In the genomic region with DNA sequence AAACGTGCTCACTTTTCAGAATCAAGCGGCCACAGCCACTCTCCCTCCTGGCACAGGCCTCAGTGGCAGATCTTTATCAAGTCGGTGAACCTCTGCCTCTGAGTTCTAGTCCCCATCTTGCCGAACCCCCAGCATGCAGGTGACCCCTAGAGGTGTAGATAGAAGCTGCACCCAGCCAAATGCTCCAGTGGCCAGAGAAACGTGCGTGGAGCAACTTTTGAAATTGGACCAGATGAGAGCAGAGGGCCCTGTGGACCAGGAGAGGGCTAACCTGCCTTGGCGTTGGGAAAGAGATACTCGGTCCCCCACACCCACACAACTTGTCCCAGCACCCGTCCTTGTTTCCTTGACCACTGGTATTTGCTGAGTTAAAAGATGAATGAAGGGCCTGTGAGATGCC, we compare ENCODE assay signal across 8 mouse cellular contexts. TPM values are rescaled to one million over a fixed set of nuclear protein-coding genes. Genes with fewer than 3 reads are reported as not detected.
DNase-seq lines count a peak whose midpoint lies in the region; ATAC-seq and TF ChIP-seq lines count a peak whose summit lies in the region.
"Had no signal": no experiment of that assay in that cellular context is flagged by ENCODE, and none has a peak within 500 bp of the region (broad histone marks: within the 10 kb centered on the region; RNA-seq: fewer than 3 reads in every experiment).

No protein-coding gene starts in this region.

- no peaks in the 10 kb centered on the region for H3K36me3 ChIP-seq in kidney, postnatal 0 days (ENCODE audit: insufficient read depth, low read length)
- H3K36me3 ChIP-seq in kidney, embryonic 16.5 days (ENCODE audit: insufficient read depth, low read length), result no peaks in the 10 kb centered on the region
- H3K36me3 ChIP-seq in neural tube, embryonic 11.5 days (ENCODE audit: control insufficient read depth, insufficient read depth, low read length), result no peaks in the 10 kb centered on the region
- H3K36me3 ChIP-seq: liver, embryonic 13.5 days had no signal

- DNase-seq in kidney, postnatal 0 days (ENCODE audit: low spot score), result peak; percentile 41
- peak; percentile 51 for DNase-seq in MN1 (ENCODE audit: low spot score)
- peak; percentile 37 for DNase-seq in embryo, embryonic 10 days (ENCODE audit: low spot score)
- DNase-seq in neural tube, embryonic 11.5 days (ENCODE audit: low spot score), result peak; percentile 25
- no peak for DNase-seq in gastrocnemius, postnatal 4 days (ENCODE audit: low spot score in 2 of 2)
- DNase-seq in frontal cortex, postnatal 25 days (ENCODE audit: low spot score in 2 of 2), result no peak

- peak; percentile 60; the same call in 1 of the 2 replicates for TF ChIP-seq CTCF in kidney, postnatal 0 days (IDR thresholded peaks at IDR 0.05; ENCODE audit: low read depth)

- H3K27ac ChIP-seq in kidney, postnatal 0 days, result no peak overlapping the region
- H3K27ac ChIP-seq in kidney, embryonic 16.5 days (ENCODE audit: low read length), result no peak overlapping the region
- no peak overlapping the region for H3K27ac ChIP-seq in neural tube, embryonic 11.5 days (ENCODE audit: low read depth, low read length)
- H3K27ac ChIP-seq: liver, embryonic 13.5 days had no signal

- no peak overlapping the region for H3K4me3 ChIP-seq in kidney, postnatal 0 days (replicated peaks; ENCODE audit: low read depth, low read length)
- H3K4me3 ChIP-seq in kidney, embryonic 16.5 days (ENCODE audit: low read length), result no peak overlapping the region
- H3K4me3 ChIP-seq in neural tube, embryonic 11.5 days (ENCODE audit: low read depth, low read length), result no peak overlapping the region
- H3K4me3 ChIP-seq: liver, embryonic 13.5 days had no signal

- H3K4me2 ChIP-seq in kidney, postnatal 0 days (ENCODE audit: low read length), result no peak overlapping the region
- no peak overlapping the region for H3K4me2 ChIP-seq in kidney, embryonic 16.5 days (replicated peaks; ENCODE audit: low read depth, low read length)
- H3K4me2 ChIP-seq in neural tube, embryonic 11.5 days (ENCODE audit: low read depth), result no peak overlapping the region
- H3K4me2 ChIP-seq: liver, embryonic 13.5 days had no signal

- no peaks in the 10 kb centered on the region for H3K27me3 ChIP-seq in kidney, postnatal 0 days (ENCODE audit: insufficient read depth, low read length)
- H3K27me3 ChIP-seq in kidney, embryonic 16.5 days (ENCODE audit: insufficient read depth, low read length), result no peaks in the 10 kb centered on the region
- no peaks in the 10 kb centered on the region for H3K27me3 ChIP-seq in neural tube, embryonic 11.5 days (ENCODE audit: control insufficient read depth, insufficient read depth, low read length)
- H3K27me3 ChIP-seq: liver, embryonic 13.5 days had no signal

- WGBS in kidney, postnatal 0 days, result 28% methylated on average over 9 of the region's 9 CpGs
- WGBS in kidney, embryonic 16.5 days, result 35% methylated on average over 9 of the region's 9 CpGs
- 47% methylated on average over 9 of the region's 9 CpGs for WGBS in neural tube, embryonic 11.5 days

- no peaks in the 10 kb centered on the region for H3K9me3 ChIP-seq in kidney, postnatal 0 days (replicated peaks; ENCODE audit: low read length)
- H3K9me3 ChIP-seq in kidney, embryonic 16.5 days (ENCODE audit: low read length), result no peaks in the 10 kb centered on the region
- H3K9me3 ChIP-seq in neural tube, embryonic 11.5 days (ENCODE audit: control insufficient read depth, low read length), result no peaks in the 10 kb centered on the region
- H3K9me3 ChIP-seq: liver, embryonic 13.5 days had no signal

- no peak overlapping the region for H3K9ac ChIP-seq in kidney, postnatal 0 days (ENCODE audit: low read depth, low read length)
- no peak overlapping the region for H3K9ac ChIP-seq in kidney, embryonic 16.5 days (replicated peaks; ENCODE audit: low read length)
- no peak overlapping the region for H3K9ac ChIP-seq in neural tube, embryonic 11.5 days (ENCODE audit: low read length)
- H3K9ac ChIP-seq: liver, embryonic 13.5 days had no signal

- H3K4me1 ChIP-seq in kidney, postnatal 0 days (replicated peaks; ENCODE audit: insufficient read depth, low read length), result 0 out of 2 replicates have a peak, but pooled peaks cover 10% of the 10 kb centered on the region
- peaks cover 20% of the 10 kb centered on the region for H3K4me1 ChIP-seq in kidney, embryonic 16.5 days (ENCODE audit: insufficient read depth, low read length)
- no peaks in the 10 kb centered on the region for H3K4me1 ChIP-seq in neural tube, embryonic 11.5 days (ENCODE audit: control insufficient read depth, insufficient read depth, low read length)

- ATAC-seq in kidney, postnatal 0 days (replicated peaks; ENCODE audit: low FRiP score, low read depth), result no peak
- ATAC-seq in kidney, embryonic 16.5 days (ENCODE audit: low FRiP score, low TSS enrichment), result no peak
- no peak for ATAC-seq in neural tube, embryonic 11.5 days (ENCODE audit: insufficient read depth, low FRiP score, low TSS enrichment)

RNA-seq across cellular contexts. Expression of gene Upk3b, which starts 7.1 kb away (rescaled TPM):
- 5.1 and 6.0 TPM in 2 replicates for polyA plus RNA-seq in kidney, postnatal 0 days (2015; fragmentation: Nextera tagmentation; extraction: Ambion mirVana)
- 3.6 and 6.1 TPM in 2 replicates for polyA plus RNA-seq in kidney, embryonic 16.5 days (2015; fragmentation: Nextera tagmentation; extraction: Ambion mirVana)
- 0.31 and 0.47 TPM in 2 replicates for polyA plus RNA-seq in neural tube, embryonic 11.5 days (2014; fragmentation: Nextera tagmentation; extraction: Ambion mirVana)
- under 1 TPM; 0.10 to 0.23 TPM for total RNA-seq in gastrocnemius, postnatal 4 days (2021)

RNA-seq across cellular contexts. Expression of gene Upk3bl, which starts 8.9 kb away (rescaled TPM):
- polyA plus RNA-seq in kidney, postnatal 0 days (2015; fragmentation: Nextera tagmentation; extraction: Ambion mirVana), result 4.0 and 6.1 TPM in 2 replicates
- 2.2 and 3.6 TPM in 2 replicates for polyA plus RNA-seq in kidney, embryonic 16.5 days (2015; fragmentation: Nextera tagmentation; extraction: Ambion mirVana)
- polyA plus RNA-seq in neural tube, embryonic 11.5 days (2014; fragmentation: Nextera tagmentation; extraction: Ambion mirVana), result 3.1 and 4.4 TPM in 2 replicates
- under 1 TPM; 0.26 to 0.66 TPM for total RNA-seq in gastrocnemius, postnatal 4 days (2021)

RNA-seq across cellular contexts. Expression of gene Rasa4, which starts 38.3 kb away (rescaled TPM):
- 8.8 and 9.9 TPM in 2 replicates for polyA plus RNA-seq in kidney, postnatal 0 days (2015; fragmentation: Nextera tagmentation; extraction: Ambion mirVana)
- polyA plus RNA-seq in kidney, embryonic 16.5 days (2015; fragmentation: Nextera tagmentation; extraction: Ambion mirVana), result 15.9 and 18.5 TPM in 2 replicates
- 4.7 and 4.9 TPM in 2 replicates for polyA plus RNA-seq in neural tube, embryonic 11.5 days (2014; fragmentation: Nextera tagmentation; extraction: Ambion mirVana)
- total RNA-seq in gastrocnemius, postnatal 4 days (2021), result 1 to 10 TPM; 7.4 TPM

RNA-seq across cellular contexts. Expression of gene Dtx2, which starts 50.8 kb away (rescaled TPM):
- polyA plus RNA-seq in kidney, postnatal 0 days (2015; fragmentation: Nextera tagmentation; extraction: Ambion mirVana), result 21.8 and 22.7 TPM in 2 replicates
- polyA plus RNA-seq in kidney, embryonic 16.5 days (2015; fragmentation: Nextera tagmentation; extraction: Ambion mirVana), result 32.9 and 36.3 TPM in 2 replicates
- polyA plus RNA-seq in neural tube, embryonic 11.5 days (2014; fragmentation: Nextera tagmentation; extraction: Ambion mirVana), result 31.4 and 31.8 TPM in 2 replicates
- total RNA-seq in gastrocnemius, postnatal 4 days (2021), result 10 to 100 TPM; 12.9 to 14.4 TPM

Comparison
In these comparisons a context has a peak if more than half of its experiments do, and no peak if none do; other contexts are left out.
1. DNase-seq: peak in kidney, postnatal 0 days (single experiment), MN1 (single experiment), embryo, embryonic 10 days (single experiment) and neural tube, embryonic 11.5 days (single experiment); none in gastrocnemius, postnatal 4 days (0 of 2) and frontal cortex, postnatal 25 days (0 of 2).